Mouse (Mus musculus): Measurements from ENCODE around the gene N4bp3.

GRCm38 (mm10) chr11:51694984-51695383 is 44.3 kb upstream of the N4bp3 start:
- TF ChIP-seq USF1 (IDR thresholded peaks at IDR 0.05; ENCODE audit: low read depth) (no peak), CTCF (IDR thresholded peaks at IDR 0.05; ENCODE audit: control insufficient read depth, insufficient read depth, insufficient read length) (no peak), CEBPB (IDR thresholded peaks at IDR 0.05; ENCODE audit: low read depth) (no peak), MAX (IDR thresholded peaks at IDR 0.05) (no peak), MYOD1 (IDR thresholded peaks at IDR 0.05; ENCODE audit: control insufficient read depth, insufficient read length, low read depth) (no peak)

Data from C2C12 (cell line).